Mouse (Mus musculus): ENCODE measurements around the gene Gm13283.

GRCm38 (mm10) chr4:88723497-88724090, 36.3 kb upstream of the Gm13283 start:
- TF ChIP-seq CTCF (IDR thresholded peaks at IDR 0.05; ENCODE audit: control insufficient read depth, insufficient read depth, low read length) = no peak
- no peak for TF ChIP-seq POLR2A (IDR thresholded peaks at IDR 0.05; ENCODE audit: borderline replicate concordance, control insufficient read depth, low read depth, low read length)

Measured in bone marrow, adult 2 months (tissue).